Mouse (Mus musculus) adrenal gland, adult 8-10 months (tissue): ENCODE measurements around the gene Clps. TPM values are rescaled to one million over a fixed set of nuclear protein-coding genes. Genes with fewer than 3 reads are reported as not detected.

Experiments used
- DNase-seq: peaks from one replicate; pipeline ENCODE4 v3.0.0; 2022
- microRNA-seq, 2 experiments: library from miRNA; unstranded; fragments of <30 nt; microRNA quantifications; one replicate each; pipeline ENCODE4 v1.2.0; 2022
- total RNA-seq, 4 experiments: library from RNA; stranded (reverse); gene quantifications; 2 replicates each; pipeline ENCODE4 v1.2.4; 2022

The Clps gene
- total RNA-seq, 4 experiments from 2014 or later, result not detected

GRCm38 (mm10) chr17:28517956-28518614 lies 42.5 kb downstream of the Clps start:
- DNase-seq, result peak; percentile 85

DNA sequence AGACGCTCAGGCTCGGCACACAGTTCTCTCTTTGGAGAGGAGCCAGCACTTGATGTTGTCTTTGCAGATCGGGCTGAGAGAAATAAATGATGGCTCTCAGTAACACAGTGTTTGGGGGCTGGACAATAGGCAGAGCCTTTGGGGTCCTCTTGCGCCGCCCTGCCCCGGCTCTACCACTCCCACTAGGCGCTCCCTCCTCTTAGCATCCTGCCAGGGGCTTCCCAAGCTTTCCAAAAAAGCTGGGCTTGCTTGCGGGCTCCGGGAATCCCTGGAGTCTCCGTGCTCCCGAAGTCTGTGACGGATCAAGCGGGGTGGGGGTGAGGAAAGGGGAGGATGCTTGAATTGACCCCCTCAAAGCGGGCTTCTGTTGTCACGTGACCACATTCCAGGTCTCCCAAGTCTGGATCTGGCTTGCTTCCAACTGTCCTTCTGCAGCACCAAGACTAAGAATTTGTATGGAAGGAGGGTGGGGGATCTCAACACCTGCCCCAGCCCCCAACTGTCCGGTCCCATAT lies 43.1 kb downstream of the Clps start, which contains the start of gene Fkbp5:
TSS of gene Fkbp5 (minus strand) at position 87 of the 515 bp plus-strand sequence.
- DNase-seq, result peak; percentile 68

DNA sequence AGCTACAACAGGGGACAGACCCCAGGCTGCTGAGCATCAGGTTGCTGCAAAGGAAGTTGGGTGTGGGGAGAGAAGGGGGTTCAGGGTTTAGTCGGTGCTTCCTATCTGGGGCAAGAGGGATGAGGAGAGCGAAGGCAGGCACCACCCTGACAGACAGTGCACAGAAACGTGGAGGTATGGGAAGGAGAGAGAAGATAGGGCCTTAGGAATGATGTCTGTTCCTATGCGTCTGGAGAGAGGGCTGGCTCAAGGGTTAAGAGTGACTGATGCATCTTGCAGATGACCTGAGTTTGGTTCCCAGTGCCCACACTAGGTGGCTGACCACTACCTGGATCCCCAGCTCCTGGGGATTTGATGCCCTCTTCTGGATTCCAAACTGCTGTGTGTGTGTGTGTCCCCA lies 43.7 kb downstream of the Clps start:
- no peak for DNase-seq

DNA sequence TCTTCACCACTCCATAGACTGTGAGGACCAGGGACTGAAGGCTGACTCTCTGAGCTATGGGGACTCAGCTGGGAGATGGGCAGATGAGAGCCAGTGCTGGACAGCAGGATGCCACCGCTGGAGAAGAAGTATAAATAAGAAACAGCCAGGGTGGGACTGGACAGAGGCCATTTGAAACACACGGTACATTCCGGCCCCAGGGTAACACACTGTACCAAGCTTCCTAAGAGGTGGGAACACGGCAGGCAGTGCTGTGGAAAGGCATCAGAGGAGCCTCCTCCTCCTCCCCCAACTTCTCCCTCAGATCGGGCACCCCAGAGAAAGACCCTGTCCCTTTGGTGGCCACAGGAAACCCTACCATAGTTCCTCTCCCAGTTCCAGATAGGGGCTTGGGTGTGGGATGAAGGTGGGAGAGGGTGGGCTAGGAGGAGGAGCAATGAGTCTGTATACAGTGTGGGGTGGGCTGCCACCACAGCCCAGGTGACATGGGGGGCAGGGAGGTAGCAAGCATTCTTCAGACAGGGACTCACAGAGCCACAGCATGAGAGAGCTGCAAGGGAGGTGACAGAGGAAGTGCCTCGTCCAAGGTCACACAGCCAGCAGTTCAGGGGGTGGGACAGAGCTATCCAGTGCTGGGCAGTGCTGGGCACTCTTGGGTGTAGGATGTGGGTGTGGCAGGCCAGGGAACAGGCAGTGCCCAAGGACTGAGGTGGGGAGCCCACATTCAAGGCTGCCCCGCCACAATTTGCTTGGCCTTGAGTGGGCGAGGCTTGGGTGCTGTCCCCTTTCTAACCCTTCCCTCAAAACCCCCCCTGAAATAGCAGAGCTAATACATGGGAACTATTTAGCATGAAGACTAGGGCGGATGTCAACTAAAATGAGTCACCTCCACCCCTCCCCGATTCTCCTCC lies 44.9 kb downstream of the Clps start:
- DNase-seq, result peak; percentile 69

DNA sequence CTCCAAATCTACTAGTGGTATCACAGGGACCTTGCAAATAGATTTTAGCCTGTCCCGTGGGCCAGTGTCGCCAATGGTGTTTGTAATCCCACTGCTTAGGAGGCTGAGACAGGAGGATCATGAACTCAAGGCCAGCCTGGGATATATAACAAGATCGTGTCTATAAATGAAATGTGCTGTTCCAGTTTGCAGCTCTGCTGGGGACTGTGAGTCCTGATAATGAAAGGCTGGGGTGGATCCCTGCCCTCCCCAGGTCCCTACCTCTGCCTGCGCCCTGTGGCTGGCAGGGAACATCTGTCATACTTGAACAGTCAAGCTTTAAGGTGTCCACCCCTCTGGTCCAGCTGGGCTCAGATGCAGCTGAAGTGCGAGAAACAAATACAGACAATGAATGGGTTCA lies 46.0 kb downstream of the Clps start:
- DNase-seq, result no peak

GRCm38 (mm10) chr17:28513844-28514243 lies 46.7 kb downstream of the Clps start:
- no peak for DNase-seq

DNA sequence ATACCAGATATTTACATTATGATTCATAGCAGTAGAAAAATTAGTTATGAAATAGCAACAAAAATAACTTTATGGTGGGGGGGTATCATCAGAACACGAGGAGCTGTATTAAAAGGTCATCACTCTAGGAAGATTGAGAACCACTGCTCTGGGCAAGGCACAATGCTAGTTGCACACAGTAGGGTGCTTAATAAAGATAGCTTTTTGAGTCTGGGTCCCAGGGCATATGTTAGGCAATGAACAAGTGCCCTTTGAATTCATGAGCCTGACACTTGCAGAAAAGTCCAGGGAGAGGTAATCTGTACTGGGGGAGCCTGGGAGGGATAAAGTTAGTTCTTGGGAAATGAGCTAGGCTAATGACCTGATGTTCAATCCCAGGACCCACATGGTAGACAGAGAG lies 47.2 kb downstream of the Clps start:
- DNase-seq, result no peak

DNA sequence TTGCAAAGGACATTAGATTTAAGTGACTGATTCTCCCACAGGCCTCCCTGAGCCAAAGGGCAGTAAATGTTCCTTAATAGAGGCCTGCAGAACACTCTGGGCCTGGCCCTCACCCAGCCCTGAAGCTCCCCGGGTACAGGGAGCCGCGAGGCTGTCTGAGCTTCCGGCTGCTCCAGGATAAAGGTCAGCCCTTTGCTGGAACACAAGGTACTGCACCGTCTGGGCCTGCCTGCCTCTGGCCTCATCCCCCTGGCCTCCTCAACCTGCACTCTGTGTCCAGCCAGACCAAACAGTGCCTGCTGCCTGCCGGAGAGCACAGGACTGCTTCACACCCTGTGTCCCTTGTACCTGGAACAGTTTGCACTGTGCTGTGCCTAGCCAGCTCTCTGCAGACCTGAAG lies 47.9 kb downstream of the Clps start:
- peak; percentile 76 for DNase-seq

DNA sequence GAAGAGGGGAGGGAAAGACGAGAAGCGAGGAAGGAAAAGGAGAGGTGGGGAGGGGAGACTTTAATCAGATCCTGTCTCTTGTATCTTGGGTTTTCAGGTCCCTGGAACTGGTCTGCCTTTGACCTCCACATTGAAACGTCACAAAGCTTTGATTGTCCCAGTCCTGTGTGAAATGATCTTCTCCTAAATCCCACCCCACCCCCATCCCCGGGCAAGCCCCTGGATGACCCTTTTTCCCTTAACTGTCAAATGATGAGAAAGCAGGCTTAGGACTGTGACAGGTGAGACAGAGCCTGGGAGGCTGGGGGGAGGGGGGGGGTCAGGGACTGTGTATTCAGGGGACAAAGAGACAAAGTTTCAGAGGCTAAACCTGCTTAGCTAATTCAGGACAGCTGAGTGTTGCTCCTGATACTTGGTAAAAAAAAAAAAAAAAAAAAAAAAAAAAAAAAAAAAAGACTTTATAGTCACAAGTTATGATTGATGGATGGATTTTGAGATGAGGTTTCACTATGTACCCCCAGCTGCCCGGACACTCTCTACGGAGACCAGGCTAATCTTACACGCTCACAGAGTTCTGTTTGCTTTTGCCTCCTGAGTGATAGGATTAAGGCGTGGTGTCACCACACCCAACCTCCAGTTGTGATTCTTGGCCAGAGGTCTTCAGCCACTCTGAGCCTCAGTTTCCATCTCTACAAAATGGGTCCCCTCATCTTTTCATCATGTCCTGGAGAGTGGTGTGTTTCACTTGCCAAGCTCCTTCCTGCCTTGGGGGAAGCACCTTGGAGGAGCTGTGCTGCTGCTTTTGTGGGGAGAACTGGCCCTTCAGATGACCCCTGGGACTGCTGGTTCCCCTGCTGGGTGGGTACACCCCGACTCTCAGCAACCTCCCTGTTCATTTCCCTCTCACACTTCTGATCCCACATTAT lies 48.7 kb downstream of the Clps start:
- DNase-seq, result no peak

DNA sequence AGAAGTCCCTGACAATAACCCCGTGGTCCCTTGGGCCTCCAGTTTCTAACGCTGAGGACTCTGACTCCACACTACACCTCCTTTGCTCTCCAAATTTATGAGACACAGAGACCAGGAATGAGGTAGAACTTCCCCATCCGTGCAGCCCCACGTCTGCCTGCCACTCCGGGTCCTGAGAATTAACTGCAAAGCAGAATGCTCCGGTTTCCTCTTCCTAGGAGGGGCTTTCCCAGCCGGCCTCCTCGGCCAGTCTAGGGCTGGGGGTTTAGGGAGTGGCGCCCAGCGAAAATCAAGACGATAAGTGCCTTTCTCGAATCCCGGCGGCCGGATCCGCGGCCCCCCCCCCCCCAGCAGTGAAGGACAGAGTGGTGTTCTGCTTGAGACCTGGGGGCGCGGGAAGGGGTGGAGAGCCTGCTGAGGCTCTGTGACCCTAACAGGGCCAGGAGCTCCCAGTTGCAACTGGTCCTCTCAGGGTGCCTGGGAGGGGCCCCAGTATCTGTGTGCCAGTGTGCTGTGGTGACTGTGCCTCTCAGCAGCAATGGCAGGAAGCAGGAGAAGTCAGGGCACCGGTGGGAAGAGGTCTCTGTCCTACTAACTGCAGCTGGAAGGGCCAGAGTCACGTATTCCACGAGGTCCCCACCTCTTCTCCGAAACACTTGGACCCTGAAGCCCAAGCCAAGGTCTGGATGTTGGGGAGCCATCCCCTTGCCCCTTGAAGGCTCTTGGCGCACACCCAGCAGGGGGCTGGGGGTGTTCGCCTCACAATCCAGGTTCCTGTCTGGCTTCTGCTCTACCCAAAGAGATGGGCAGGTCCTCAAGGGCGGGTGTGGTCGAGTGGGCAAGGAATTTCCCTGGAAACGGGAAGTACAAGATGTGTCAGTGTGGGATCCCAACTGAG lies 49.9 kb downstream of the Clps start:
- DNase-seq, result no peak

Small RNA genes lying within 50 kb of the gene (microRNA-seq; reads per million reads assigned to microRNA genes)
- gene Gm25195 (0 reads per million in 2 experiments), gene Mir6969 (0 reads per million in 2 experiments)

Other genes with a start within 250 kb of the Clps start
- 10 to 100 TPM; 24.9 to 45.2 (median 36.2) TPM for gene Fance, start 247.2 kb downstream of the Clps start, total RNA-seq
- 100 to 1,000 TPM; 742 to 804 (median 775) TPM for gene Rpl10a, start 232.3 kb downstream of the Clps start, total RNA-seq
- 10 to 100 TPM in 3 of 4 experiments, 1 to 10 TPM in 1; 8.5 to 21.1 (median 13.3) TPM for gene Tead3, start 209.9 kb downstream of the Clps start, total RNA-seq
- gene Tulp1, start 195.5 kb downstream of the Clps start, total RNA-seq, result under 1 TPM in 2 of 4 experiments, not detected in 2; 0.16 to 0.49 TPM
- gene Fkbp5, start 43.2 kb downstream of the Clps start, total RNA-seq, result 100 to 1,000 TPM in 2 of 4 experiments, 10 to 100 TPM in 2; 77.9 to 150 (median 98.7) TPM
- gene Armc12, start 30.0 kb downstream of the Clps start, total RNA-seq, result not detected
- not detected for gene Clpsl2, start 11.4 kb downstream of the Clps start, total RNA-seq
- gene Lhfpl5, start 14.9 kb upstream of the Clps start, total RNA-seq, result 1 to 10 TPM; 2.6 to 6.7 (median 4.2) TPM
- 10 to 100 TPM; 68.4 to 81.5 (median 72.8) TPM for gene Srpk1, start 61.9 kb upstream of the Clps start, total RNA-seq
- 1 to 10 TPM; 1.4 to 3.1 (median 2.5) TPM for gene Slc26a8, start 129.5 kb upstream of the Clps start, total RNA-seq
- 10 to 100 TPM; 71.9 to 99.0 (median 78.8) TPM for gene Mapk14, start 130.6 kb upstream of the Clps start, total RNA-seq
- gene AC170998.1, start 165.3 kb upstream of the Clps start, total RNA-seq, result 1 to 10 TPM in 3 of 4 experiments, under 1 TPM in 1; 0.58 to 3.7 (median 2.1) TPM
- 100 to 1,000 TPM; 128 to 457 (median 281) TPM for gene Mapk13, start 208.5 kb upstream of the Clps start, total RNA-seq
- gene Brpf3, start 240.3 kb upstream of the Clps start, total RNA-seq, result 10 to 100 TPM; 75.6 to 83.4 (median 77.1) TPM